Mouse (Mus musculus) liver, embryonic 14.5 days (tissue): ENCODE data around the gene Snph.

Experiments
- CTCF ChIP-seq: IDR thresholded peaks from 2 replicates; pipeline ENCODE4 v1.5.1; 2016; ENCODE audit warnings: antibody characterized with exemption, low read depth, control low read depth
- EP300 ChIP-seq: IDR thresholded peaks from 2 replicates; pipeline ENCODE4 v1.6.1; 2016; ENCODE audit warnings: antibody characterized with exemption, low read depth

- TF ChIP-seq CTCF (no peak), EP300 (no peak)
Measured at GRCm38 (mm10) chr2:151603630-151604029, 28.8 kb downstream of the Snph start.
